Mouse (Mus musculus) intestine, embryonic 15.5 days (tissue): Measurements from ENCODE around the gene Gpr101. TPM values are rescaled to one million over a fixed set of nuclear protein-coding genes. Genes with fewer than 3 reads are reported as not detected.

Source experiments
- ATAC-seq: fragments of 200-750 bp; cut with Nextera tagmentation; 2 replicates; pipeline ENCODE4 v1.8.0; 2017; ENCODE audit warnings: moderate TSS enrichment, moderate library complexity
- H3K27ac ChIP-seq: fragments of 300-500 bp; sonication (generic); 2 replicates; pipeline ENCODE4 v1.5.1; 2015; ENCODE audit warnings: mild to moderate bottlenecking, inconsistent platforms
- H3K27me3 ChIP-seq: fragments of 300-500 bp; sonication (generic); replicated peaks from 2 replicates; pipeline ENCODE4 v1.6.1; 2015; ENCODE audit warnings: inconsistent platforms
- H3K36me3 ChIP-seq: fragments of 300-500 bp; sonication (generic); 2 replicates; pipeline ENCODE4 v1.6.1; 2015; ENCODE audit warnings: inconsistent platforms
- H3K4me1 ChIP-seq: fragments of 300-500 bp; sonication (generic); replicated peaks from 2 replicates; pipeline ENCODE4 v1.6.1; 2015; ENCODE audit warnings: inconsistent platforms
- H3K4me2 ChIP-seq: fragments of 300-500 bp; sonication (generic); replicated peaks from 2 replicates; pipeline ENCODE4 v1.6.1; 2015; ENCODE audit warnings: mild to moderate bottlenecking, inconsistent platforms
- H3K4me3 ChIP-seq: fragments of 300-500 bp; sonication (generic); replicated peaks from 2 replicates; pipeline ENCODE4 v1.5.1; 2015; ENCODE audit warnings: inconsistent platforms
- H3K9ac ChIP-seq: fragments of 300-500 bp; sonication (generic); 2 replicates; pipeline ENCODE4 v1.6.1; 2015; ENCODE audit warnings: inconsistent platforms
- H3K9me3 ChIP-seq: fragments of 300-500 bp; sonication (generic); 2 replicates; pipeline ENCODE4 v1.6.1; 2016; ENCODE audit warnings: inconsistent platforms
- WGBS: fragments of 180-500 bp; shearing (Covaris S2); methylation state at CpG from one replicate; pipeline ENCODE4 v1.1.7; 2015; 5-methylcytosine and 5-hydroxymethylcytosine counted together
- polyA plus RNA-seq: library from polyadenylated mRNA; unstranded; fragments of >200 nt; fragmentation: Nextera tagmentation; extraction: Ambion mirVana; gene quantifications from 2 replicates; pipeline ENCODE4 v1.2.1, GENCODE M21; 2015

Gene Gpr101
- polyA plus RNA-seq, result not detected in 2 replicates

GRCm38 (mm10) chrX:57503634-57504033 lies at the start of gene Gpr101:
Gene Gpr101, minus strand, starts transcription at chrX:57503757.
- no peak within 1 kb of the TSS for H3K9ac ChIP-seq
- no peak within 1 kb of the TSS for H3K27ac ChIP-seq
- WGBS, result 20% methylated on average over 21 of the region's 28 CpGs
- peaks cover 13% of the 10 kb centered on the region; the same call in 1 of the 2 replicates for H3K27me3 ChIP-seq
- H3K36me3 ChIP-seq, result no peaks in the 10 kb centered on the region
- H3K4me3 ChIP-seq, result peak within 1 kb of the TSS; percentile 17; the same call in 1 of the 2 replicates
- no peaks in the 10 kb centered on the region for H3K9me3 ChIP-seq
- H3K4me2 ChIP-seq, result peak within 1 kb of the TSS; percentile 41
- no peaks in the 10 kb centered on the region for H3K4me1 ChIP-seq
- no peak for ATAC-seq

GRCm38 (mm10) chrX:57521117-57522095 lies 17.8 kb upstream of the Gpr101 start:
- Histone ChIP-seq H3K9me3 (no peaks in the 10 kb centered on the region), H3K4me2 (no peak overlapping the region), H3K9ac (no peak overlapping the region), H3K27me3 (no peaks in the 10 kb centered on the region), H3K27ac (no peak overlapping the region), H3K4me3 (no peak overlapping the region), H3K36me3 (no peaks in the 10 kb centered on the region), H3K4me1 (no peaks in the 10 kb centered on the region)
- 43% methylated on average over 28 of the region's 28 CpGs for WGBS
- no peak for ATAC-seq

GRCm38 (mm10) chrX:57506247-57506646 lies 2.7 kb upstream of the Gpr101 start:
- H3K27ac ChIP-seq, result no peak overlapping the region
- 83% methylated on average over 1 of the region's 1 CpGs for WGBS
- no peaks in the 10 kb centered on the region for H3K36me3 ChIP-seq
- no peak for ATAC-seq
- no peak overlapping the region for H3K9ac ChIP-seq
- peaks cover 13% of the 10 kb centered on the region; the same call in 1 of the 2 replicates for H3K27me3 ChIP-seq
- no peaks in the 10 kb centered on the region for H3K4me1 ChIP-seq
- no peaks in the 10 kb centered on the region for H3K9me3 ChIP-seq
- no peak overlapping the region for H3K4me2 ChIP-seq
- no peak overlapping the region for H3K4me3 ChIP-seq

Other genes with a start within 250 kb of the Gpr101 start
- 3.4 and 4.8 TPM in 2 replicates for gene Arhgef6, start 165.0 kb downstream of the Gpr101 start, polyA plus RNA-seq
- gene Rbmx, start 110.7 kb downstream of the Gpr101 start, polyA plus RNA-seq, result 80.8 and 89.6 TPM in 2 replicates
- gene Gm364, start 94.6 kb downstream of the Gpr101 start, polyA plus RNA-seq, result not detected in 2 replicates